Mouse (Mus musculus) hindbrain, postnatal 0 days (tissue): ENCODE data around the gene Gipc2. TPM values are rescaled to one million over a fixed set of nuclear protein-coding genes. Genes with fewer than 3 reads are reported as not detected.
"Not testable (repeated sequence)": the region's sequence is repeated elsewhere in the genome, so short reads cannot be mapped to it uniquely, and the experiment has no call there.

ENCODE experiments used
- ATAC-seq: fragments of 200-750 bp; cut with Nextera tagmentation; 2 replicates; pipeline ENCODE4 v1.8.0; 2017; ENCODE audit warnings: mild to moderate bottlenecking, moderate TSS enrichment, moderate library complexity
- DNase-seq: peaks from one replicate; pipeline ENCODE4 v3.0.0-alpha.2; 2015; ENCODE audit warnings: low spot score
- H3K27ac ChIP-seq: fragments of 300-500 bp; sonication (generic); 2 replicates; pipeline ENCODE4 v1.5.1; 2014; ENCODE audit warnings: mild to moderate bottlenecking
- H3K27me3 ChIP-seq: fragments of 300-500 bp; sonication (generic); 2 replicates; pipeline ENCODE4 v1.6.1; 2014; ENCODE audit warnings: low read length, mixed read lengths; ENCODE audit not compliant: insufficient read depth
- H3K36me3 ChIP-seq: fragments of 300-500 bp; sonication (generic); 2 replicates; pipeline ENCODE4 v1.6.1; 2014; ENCODE audit warnings: low read length, mixed read lengths; ENCODE audit not compliant: insufficient read depth
- H3K4me1 ChIP-seq: fragments of 300-500 bp; sonication (generic); 2 replicates; pipeline ENCODE4 v1.6.1; 2014; ENCODE audit warnings: antibody characterized with exemption, low read length, mixed read lengths; ENCODE audit not compliant: insufficient read depth
- H3K4me2 ChIP-seq: fragments of 300-500 bp; sonication (generic); 2 replicates; pipeline ENCODE4 v1.6.1; 2014; ENCODE audit warnings: low read depth, mild to moderate bottlenecking, low read length, moderate library complexity, mixed read lengths
- H3K4me3 ChIP-seq: fragments of 300-500 bp; sonication (generic); 2 replicates; pipeline ENCODE4 v1.5.1; 2014; ENCODE audit warnings: low read length
- H3K9ac ChIP-seq: fragments of 300-500 bp; sonication (generic); replicated peaks from 2 replicates; pipeline ENCODE4 v1.6.1; 2014; ENCODE audit warnings: mild to moderate bottlenecking, low read length, moderate library complexity, mixed read lengths
- H3K9me3 ChIP-seq: fragments of 300-500 bp; sonication (generic); 2 replicates; pipeline ENCODE4 v1.6.1; 2016; ENCODE audit warnings: low read length, mixed read lengths
- CTCF ChIP-seq: IDR thresholded peaks from 2 replicates; pipeline ENCODE4 v1.5.1; 2016; ENCODE audit warnings: antibody characterized with exemption, control low read depth, low read depth
- WGBS: fragments of 180-500 bp; shearing (Covaris S2); extraction: QIAGEN DNeasy Blood & Tissue Kit; methylation state at CpG from one replicate; pipeline ENCODE4 v1.1.7; 2014; 5-methylcytosine and 5-hydroxymethylcytosine counted together
- polyA plus RNA-seq: library from polyadenylated mRNA; unstranded; fragments of >200 nt; fragmentation: Nextera tagmentation; extraction: Ambion mirVana; gene quantifications from 2 replicates; pipeline ENCODE4 v1.2.1, GENCODE M21; 2015
- total RNA-seq: library from RNA; depleted of rRNA; stranded (reverse); fragments of >200 nt; gene quantifications from 2 replicates; pipeline ENCODE4 v1.2.3, GENCODE M21; 2014

Gipc2 gene
- total and polyA plus RNA-seq, 2 experiments from 2014 or later = 6.7 to 15.6 TPM

DNA sequence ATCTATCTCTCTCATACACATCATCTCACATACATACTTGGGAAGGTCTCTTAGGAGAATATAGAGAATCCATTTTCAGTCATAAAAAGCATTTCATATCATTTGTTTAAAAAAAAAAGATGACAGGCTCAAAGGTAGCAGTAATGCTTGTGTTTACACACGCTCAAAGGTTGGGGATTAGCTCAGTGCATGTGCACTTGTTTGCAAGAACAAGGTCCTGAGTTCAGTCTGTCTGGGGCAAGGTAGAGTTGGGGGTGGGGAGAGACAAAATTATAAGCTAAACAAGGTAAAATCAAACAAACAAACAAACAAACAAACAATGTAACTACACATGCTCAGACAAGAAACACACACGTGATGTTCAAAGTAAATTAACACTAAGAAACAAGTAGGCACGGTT, 35.2 kb upstream of the Gipc2 start:
- H3K9ac ChIP-seq = no peak overlapping the region
- no peak overlapping the region for H3K27ac ChIP-seq
- H3K9me3 ChIP-seq = no peaks in the 10 kb centered on the region
- TF ChIP-seq CTCF = no peak
- ATAC-seq (no peak), DNase-seq (no peak)
- H3K27me3 ChIP-seq = no peaks in the 10 kb centered on the region
- H3K4me2 ChIP-seq = no peak overlapping the region
- H3K4me3 ChIP-seq = no peak overlapping the region
- no peaks in the 10 kb centered on the region for H3K36me3 ChIP-seq
- no peaks in the 10 kb centered on the region for H3K4me1 ChIP-seq
- WGBS = 94% methylated on average over 3 of the region's 3 CpGs

DNA sequence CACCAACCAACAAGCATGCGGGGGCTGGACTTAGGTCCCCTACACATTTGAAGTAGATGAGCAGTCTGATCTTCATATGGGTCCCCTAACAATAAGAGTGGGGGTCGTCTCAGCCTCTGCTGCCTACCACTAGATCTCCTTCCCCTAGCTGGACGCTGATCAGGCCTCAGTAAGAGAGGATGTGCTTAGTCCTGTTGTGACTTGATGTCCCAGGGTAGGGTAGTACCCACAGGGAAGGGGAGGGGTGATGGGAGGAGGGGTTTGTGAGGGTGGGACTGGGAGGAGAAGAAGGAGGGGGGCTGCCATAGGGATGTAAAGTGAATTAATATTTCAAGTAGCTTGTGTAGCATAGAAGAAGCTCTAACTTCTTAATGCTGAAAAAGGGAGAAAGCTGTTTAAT, 33.1 kb upstream of the Gipc2 start:
- no peaks in the 10 kb centered on the region for H3K9me3 ChIP-seq
- TF ChIP-seq CTCF = no peak
- H3K4me1 ChIP-seq = no peaks in the 10 kb centered on the region
- DNase-seq = no peak
- H3K27ac ChIP-seq = no peak overlapping the region
- H3K4me3 ChIP-seq = no peak overlapping the region
- H3K4me2 ChIP-seq = no peak overlapping the region
- H3K27me3 ChIP-seq = no peaks in the 10 kb centered on the region
- 69% methylated on average over 3 of the region's 3 CpGs for WGBS
- no peaks in the 10 kb centered on the region for H3K36me3 ChIP-seq
- no peak for ATAC-seq
- no peak overlapping the region for H3K9ac ChIP-seq

DNA sequence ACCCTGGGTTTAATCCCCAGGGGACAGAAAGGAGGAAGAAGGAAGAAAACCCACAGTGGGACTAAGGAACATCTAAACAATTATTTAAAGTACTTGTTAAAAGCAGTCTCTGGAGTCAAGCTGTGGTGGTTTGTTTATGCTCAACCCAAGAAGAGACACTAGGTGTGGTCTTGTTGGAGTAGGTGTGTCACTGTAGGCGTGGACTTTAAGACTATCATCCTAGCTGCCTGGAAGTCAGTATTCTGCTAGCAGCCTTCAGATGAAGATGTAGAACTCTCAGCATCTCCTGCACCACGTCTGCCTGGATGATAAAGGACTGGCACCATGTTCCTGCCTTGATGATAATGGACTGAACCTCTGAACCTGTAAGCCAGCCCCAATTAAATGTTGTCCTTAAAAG, 31.2 kb upstream of the Gipc2 start:
- 39% methylated on average over 2 of the region's 2 CpGs for WGBS
- not testable (repeated sequence) for ATAC-seq, H3K4me2 ChIP-seq, H3K9ac ChIP-seq, H3K36me3 ChIP-seq, H3K9me3 ChIP-seq, H3K4me3 ChIP-seq, H3K27ac ChIP-seq, H3K4me1 ChIP-seq, DNase-seq, H3K27me3 ChIP-seq

DNA sequence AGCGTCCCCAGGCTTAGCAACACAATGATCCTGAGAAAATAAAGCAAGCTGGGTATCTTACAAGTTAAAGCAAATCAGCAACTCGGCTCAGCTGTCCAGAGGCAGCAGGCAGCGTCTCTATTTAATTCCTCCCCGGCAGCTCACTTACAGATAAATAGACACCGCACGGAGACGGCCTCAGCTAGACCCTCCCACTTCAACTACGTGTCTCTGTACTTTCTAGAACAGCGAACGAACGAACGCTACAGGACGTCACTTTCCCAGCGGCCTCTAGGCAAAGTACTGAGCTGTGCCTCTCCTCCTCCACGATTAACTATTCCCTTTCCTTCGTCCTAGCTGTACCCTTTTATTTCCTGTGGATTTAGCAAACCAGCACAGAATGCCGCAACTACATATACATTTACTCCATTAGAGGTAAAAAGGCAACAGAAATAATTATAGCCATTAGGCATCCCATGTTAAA, 27.6 kb upstream of the Gipc2 start:
- no peaks in the 10 kb centered on the region for H3K36me3 ChIP-seq
- no peaks in the 10 kb centered on the region for H3K9me3 ChIP-seq
- TF ChIP-seq CTCF = peak; percentile 27
- no peaks in the 10 kb centered on the region for H3K27me3 ChIP-seq
- DNase-seq (peak; percentile 95), ATAC-seq (peak; percentile 99)
- under 1% methylated on average over 17 of the region's 17 CpGs for WGBS
- peak overlapping the region; percentile 56 for H3K9ac ChIP-seq
- peaks cover 4% of the 10 kb centered on the region; the same call in 1 of the 2 replicates for H3K4me1 ChIP-seq
- peak overlapping the region; percentile 59 for H3K4me3 ChIP-seq
- H3K27ac ChIP-seq = peak overlapping the region; percentile 77
- peak overlapping the region; percentile 74 for H3K4me2 ChIP-seq

DNA sequence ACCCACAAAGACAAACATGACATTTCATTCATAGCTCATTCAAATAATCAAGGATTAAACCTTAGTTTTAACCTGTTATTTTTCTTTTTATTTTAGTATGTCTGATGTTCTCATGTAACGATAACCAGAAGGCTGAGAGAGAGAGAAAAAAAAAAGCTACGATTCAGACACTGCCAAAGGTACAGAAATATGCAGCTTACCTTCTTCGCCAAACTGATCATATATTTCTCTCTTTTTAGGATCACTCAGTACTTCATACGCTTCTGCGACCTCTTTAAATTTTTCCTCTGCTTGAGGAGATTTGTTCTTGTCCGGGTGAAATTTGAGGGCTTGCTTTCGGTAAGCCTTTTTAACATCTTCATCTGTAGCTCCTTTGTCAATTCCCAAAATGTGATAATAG, 27.1 kb upstream of the Gipc2 start:
- peak overlapping the region; percentile 56 for H3K9ac ChIP-seq
- no peak for DNase-seq
- peak overlapping the region; percentile 77 for H3K27ac ChIP-seq
- TF ChIP-seq CTCF = no peak
- H3K4me2 ChIP-seq = peak overlapping the region; percentile 74
- H3K27me3 ChIP-seq = no peaks in the 10 kb centered on the region
- peak overlapping the region; percentile 59 for H3K4me3 ChIP-seq
- no peaks in the 10 kb centered on the region for H3K36me3 ChIP-seq
- no peaks in the 10 kb centered on the region for H3K9me3 ChIP-seq
- WGBS = 4% methylated on average over 7 of the region's 7 CpGs
- peaks cover 4% of the 10 kb centered on the region; the same call in 1 of the 2 replicates for H3K4me1 ChIP-seq
- no peak for ATAC-seq

DNA sequence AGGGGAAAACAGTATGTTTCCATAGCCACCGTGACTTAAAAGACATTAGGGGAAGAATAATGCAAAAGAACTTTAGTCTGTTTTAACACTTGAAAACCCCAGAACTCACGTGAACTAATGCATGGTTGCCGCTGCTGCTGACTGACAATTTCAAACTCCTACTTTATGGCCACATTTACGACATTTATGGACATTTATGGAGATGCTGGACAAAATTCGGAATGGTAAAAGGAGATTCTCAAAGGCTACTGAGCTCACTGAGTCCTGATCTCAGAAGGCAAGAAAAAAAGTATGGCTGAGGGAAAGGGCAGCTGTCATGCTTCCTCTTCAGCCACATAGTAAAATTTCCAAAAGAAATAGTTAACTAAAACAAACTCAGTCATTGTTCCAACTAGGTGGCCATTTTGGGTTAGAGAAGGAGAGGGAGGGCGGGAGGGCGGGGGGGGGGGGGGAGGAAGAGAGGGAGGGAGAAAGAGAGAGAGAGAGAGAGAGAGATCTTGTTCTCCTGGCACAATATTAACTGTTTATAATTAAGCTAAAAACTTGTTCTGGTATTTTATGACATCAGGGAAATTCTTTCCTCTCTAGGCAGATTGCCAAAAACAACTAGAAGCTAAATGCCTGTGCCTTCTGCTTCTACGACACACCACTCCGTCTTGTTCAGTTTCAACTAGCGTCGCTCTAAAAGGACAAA, 26.4 kb upstream of the Gipc2 start:
- peak overlapping the region; percentile 48 for H3K4me3 ChIP-seq
- 25% methylated on average over 9 of the region's 11 CpGs for WGBS
- no peaks in the 10 kb centered on the region for H3K9me3 ChIP-seq
- peak overlapping the region; percentile 74 for H3K4me2 ChIP-seq
- H3K27ac ChIP-seq = peak overlapping the region; percentile 60; the same call in 1 of the 2 replicates
- H3K27me3 ChIP-seq = no peaks in the 10 kb centered on the region
- ATAC-seq = 0 out of 2 replicates have a peak, but pooled peaks have one; percentile 27
- H3K36me3 ChIP-seq = no peaks in the 10 kb centered on the region
- no peak for TF ChIP-seq CTCF
- H3K9ac ChIP-seq = peak overlapping the region; percentile 47
- H3K4me1 ChIP-seq = peaks cover 4% of the 10 kb centered on the region; the same call in 1 of the 2 replicates
- peak; percentile 59 for DNase-seq

DNA sequence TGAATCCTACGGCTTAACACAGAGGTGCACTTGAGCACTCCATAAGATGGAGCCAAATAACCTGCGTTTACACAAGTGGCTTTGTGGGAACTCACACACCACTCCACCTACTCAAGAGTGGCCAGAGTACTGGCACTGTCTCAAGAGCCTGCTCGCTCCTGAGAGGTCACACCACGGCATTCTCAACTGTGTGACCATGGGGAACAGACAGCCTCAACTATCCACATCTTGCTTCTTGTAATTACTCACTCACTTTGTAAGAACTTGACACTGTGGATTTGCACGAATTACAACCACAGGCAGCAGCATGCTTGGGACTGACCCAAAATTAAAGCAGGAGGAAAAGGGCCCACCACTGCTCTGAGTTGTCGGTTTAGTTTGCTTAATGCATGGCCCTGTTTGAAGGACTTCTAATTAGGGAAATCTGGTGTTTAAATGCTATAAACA, 25.8 kb upstream of the Gipc2 start:
- peaks cover 4% of the 10 kb centered on the region; the same call in 1 of the 2 replicates for H3K4me1 ChIP-seq
- ATAC-seq (no peak), DNase-seq (peak; percentile 34)
- no peaks in the 10 kb centered on the region for H3K27me3 ChIP-seq
- TF ChIP-seq CTCF = no peak
- 9% methylated on average over 6 of the region's 6 CpGs for WGBS
- no peaks in the 10 kb centered on the region for H3K36me3 ChIP-seq
- H3K4me3 ChIP-seq = peak overlapping the region; percentile 48
- peak overlapping the region; percentile 60; the same call in 1 of the 2 replicates for H3K27ac ChIP-seq
- no peaks in the 10 kb centered on the region for H3K9me3 ChIP-seq
- H3K9ac ChIP-seq = peak overlapping the region; percentile 47
- peak overlapping the region; percentile 74 for H3K4me2 ChIP-seq
